Mouse (Mus musculus): ENCODE data around the gene Sytl5.

GRCm38 (mm10) chrX:10005946-10006345 lies 120.5 kb downstream of the Sytl5 start:
- no peak for TF ChIP-seq CTCF (conservative IDR thresholded peaks at IDR 0.05; ENCODE audit: low read length)
- TF ChIP-seq NANOG (IDR thresholded peaks at IDR 0.05; ENCODE audit: borderline replicate concordance, low read length) = no peak
- TF ChIP-seq POU5F1 (IDR thresholded peaks at IDR 0.05; ENCODE audit: borderline replicate concordance, low read length) = no peak

Measured in E14TG2a.4 (cell line).